Mouse (Mus musculus) hematopoietic stem cell, adult 5-6 weeks (primary cell): ENCODE measurements at regions not wholly inside any gene's neighbourhood (a gene's known extent, or its start where the extent isn't known, plus 50 kb on each side); places are given as distances from the start of the nearest gene placed in this dataset.

Experiments
- ATAC-seq, 2 experiments: fragments of 125-278 bp in 1 of 2; replicated peaks in 1 of 2; 2 replicates each; pipeline ENCODE4 v1.8.0; 2016 to 2017; ENCODE audit warnings: inconsistent platforms in 2 of 2, mild to moderate bottlenecking in 2 of 2, moderate number of reproducible peaks in 2 of 2, low read depth in 1 of 2, moderate TSS enrichment in 1 of 2; ENCODE audit not compliant: low FRiP score in 2 of 2, poor library complexity in 2 of 2, severe bottlenecking in 2 of 2, insufficient read depth in 1 of 2, low TSS enrichment in 1 of 2

DNA sequence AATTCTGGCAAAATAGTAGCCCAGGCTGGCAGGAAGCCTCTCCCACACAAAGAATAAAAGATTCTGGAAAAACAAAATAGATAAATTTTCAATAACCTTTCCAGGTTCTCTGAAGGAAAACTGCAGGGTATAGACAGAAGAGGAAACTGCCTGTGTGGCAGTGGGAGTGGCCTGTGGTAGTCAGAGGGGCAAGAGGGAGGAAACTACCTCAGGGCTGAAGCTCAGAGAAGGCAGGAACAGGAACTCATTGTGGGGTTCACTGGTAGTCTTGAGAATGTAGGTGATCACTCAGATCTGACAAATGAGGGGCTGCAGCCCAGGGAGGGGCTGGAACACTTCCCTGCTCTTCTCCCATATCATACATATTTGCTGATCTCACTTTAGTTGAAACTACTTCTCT is 118.0 kb upstream of the Ufm1 start:
- peak; percentile 78 to 87 for ATAC-seq

DNA sequence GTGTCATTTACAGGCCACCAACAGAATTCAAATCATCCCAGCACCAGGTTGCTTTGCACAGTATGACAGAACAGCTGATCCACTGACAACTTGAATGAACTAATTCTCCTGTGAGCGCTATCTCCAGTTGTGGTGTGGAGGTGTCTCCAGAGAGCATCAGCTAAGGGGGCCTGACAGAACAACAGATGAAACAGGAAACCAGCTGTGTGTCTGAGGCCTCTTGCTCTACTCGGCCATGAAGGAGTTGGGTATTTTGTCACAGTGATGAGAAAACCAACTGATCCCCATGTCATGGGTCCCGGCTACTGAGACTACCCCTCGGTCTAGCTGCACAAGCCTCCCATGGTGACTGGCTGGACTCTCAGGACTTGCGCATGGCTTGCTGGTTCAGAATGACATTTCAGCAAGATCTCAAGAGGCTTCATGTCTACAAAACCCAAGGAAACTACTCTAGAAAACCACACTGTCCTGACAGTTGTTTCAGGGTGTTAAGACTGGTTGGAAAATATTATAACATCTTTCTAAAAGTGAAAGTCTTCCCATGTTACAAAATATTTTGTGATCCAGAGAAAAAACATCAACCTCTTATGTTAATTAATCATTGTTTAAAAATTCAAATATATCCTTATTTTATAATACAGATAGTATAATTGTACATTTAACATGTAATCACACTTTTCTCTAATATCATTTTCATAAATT is 113.9 kb upstream of the Ufm1 start:
- ATAC-seq, result no peak

DNA sequence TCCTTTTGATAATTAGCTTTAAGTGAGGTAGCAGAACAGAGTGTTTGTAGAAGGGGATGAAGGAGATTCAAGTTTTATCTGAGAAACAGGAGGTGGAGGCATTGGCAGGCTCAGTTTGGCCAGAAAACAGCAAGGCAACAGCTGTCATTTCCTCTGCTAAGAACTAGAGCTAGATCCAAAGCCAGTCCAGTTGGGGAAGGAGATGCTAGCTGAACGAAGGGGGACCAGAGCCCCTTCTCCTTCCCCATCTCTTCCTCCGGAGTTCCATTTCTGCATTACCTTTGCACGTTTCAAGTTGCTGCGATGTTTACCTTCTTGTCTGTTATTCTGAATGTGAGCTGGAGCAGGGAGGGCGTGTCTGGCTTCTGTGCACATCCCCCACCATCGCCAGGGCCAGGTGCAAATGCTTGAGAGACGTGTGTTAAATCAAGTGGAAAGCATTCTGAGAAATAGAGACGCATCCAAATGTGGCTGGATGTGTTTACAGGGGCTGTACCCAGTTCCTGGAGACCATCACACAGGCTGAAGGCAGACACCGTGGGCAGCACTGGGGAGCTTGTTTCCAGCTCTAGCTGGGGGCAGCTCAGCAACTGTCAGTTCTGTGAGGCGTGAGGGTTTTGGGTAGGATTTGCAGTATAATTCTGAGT is 111.4 kb upstream of the Ufm1 start:
- no peak for ATAC-seq

DNA sequence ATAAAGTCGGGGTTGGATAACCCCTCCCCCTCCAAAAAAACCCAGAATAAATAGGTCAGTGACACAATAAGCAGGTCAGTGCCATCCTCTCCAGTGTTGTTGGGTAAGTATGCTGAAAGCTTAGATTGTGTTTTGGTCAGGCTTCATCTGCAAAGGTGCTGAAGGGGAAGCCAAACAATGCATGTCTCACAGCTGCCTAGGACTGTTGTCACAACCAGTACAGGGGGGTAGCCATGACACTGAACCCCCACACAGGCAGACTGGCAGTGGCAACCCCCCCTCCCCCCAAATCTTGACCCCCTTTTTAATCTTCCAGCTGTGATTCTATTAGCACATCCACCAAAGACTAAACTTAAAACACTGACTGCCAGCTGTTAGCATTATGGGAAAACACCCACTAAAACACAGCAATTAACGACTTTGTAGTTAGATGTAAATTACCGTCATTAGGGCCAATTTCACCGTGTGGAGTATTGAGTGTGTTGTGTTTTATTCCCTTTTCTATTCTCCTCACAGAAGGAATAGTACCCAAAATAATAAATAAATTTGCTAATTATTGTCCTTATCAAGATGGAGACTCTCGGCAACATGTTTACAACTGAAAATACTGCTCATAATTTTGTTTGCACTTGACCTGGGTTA is 105.5 kb upstream of the Ufm1 start:
- ATAC-seq, result no peak

DNA sequence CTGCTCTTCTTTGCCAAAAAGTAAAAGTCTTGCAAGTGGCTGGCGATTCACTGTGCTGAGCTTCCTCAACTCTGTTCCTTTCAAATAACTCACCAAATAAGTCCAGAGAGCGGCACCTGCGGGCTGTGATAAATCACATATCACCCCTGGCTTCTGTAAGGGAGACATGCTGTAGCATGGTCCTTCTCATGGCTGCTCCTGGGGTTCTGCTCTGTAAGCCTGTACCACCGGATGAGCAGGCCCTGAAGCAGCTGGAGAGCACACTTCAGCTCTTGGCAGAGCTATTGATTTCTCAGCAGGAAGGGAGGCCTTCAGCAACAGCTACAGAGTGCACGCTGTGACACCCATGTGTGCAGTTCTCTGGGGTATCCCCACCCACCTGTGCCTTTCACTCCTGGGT is 101.5 kb upstream of the Ufm1 start:
- no peak for ATAC-seq

DNA sequence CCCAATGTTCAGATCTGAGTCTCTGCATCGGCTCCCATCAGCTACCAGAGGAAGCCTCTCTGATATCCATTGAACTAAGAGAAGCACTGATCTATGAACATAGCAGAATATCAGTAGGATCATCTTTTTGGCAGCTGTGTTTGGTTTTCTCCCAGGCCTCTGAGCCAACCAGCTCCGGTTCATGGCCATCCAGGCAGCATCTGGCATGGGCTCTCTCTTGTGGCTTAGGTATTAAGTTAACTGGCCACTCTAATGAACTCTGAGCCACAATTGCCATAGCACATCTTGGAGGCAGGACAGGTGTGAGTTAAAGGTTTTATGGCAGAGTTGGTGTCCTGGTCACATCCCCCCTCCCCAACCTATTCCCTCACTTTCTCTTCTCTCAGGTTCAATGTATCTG is 90.2 kb upstream of the Ufm1 start:
- no peak for ATAC-seq

DNA sequence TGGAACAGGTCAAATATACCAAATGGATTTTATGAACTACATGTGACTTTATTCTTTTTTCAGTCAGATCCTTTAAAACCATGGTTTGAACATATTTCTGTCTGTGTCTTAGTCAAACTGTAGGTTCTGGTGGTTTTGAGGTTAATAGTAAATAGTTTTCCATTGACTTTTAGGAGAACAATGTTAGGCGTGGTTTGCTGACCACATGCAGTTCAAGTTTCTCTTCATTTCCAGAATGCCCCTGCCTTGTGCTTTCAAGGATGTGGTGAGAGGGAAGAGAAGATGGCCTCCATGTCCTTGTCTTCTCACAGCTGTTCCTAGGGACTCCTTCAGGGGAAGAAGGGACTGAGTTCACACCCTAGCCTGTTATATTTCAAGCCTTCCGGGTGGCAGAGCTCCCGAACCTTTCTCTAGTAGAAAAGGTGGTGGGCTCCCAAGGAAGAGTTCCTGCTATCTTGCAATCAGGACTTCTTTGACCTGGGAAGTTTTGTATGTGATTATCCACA is 76.1 kb upstream of the Ufm1 start:
- ATAC-seq, result no peak

DNA sequence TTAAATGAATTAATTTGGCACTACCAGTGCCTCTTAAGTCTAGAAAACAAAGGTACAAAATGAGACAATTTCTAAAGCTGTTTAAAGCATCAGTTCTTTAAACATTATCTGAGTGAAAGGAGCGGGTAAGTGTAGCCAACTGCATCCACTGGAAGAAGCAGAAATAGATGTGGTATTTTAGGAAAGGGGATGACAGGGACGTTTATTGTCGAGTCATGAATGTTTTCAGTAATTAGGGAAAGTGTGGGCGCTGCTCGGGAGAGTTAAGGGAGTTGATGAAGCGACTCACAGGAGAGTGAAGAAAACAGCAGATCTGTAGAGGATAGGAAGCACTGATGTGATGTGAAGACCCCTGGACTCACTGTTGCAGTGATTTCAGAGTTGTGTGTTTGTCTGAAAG is 68.1 kb upstream of the Ufm1 start:
- ATAC-seq, result no peak

DNA sequence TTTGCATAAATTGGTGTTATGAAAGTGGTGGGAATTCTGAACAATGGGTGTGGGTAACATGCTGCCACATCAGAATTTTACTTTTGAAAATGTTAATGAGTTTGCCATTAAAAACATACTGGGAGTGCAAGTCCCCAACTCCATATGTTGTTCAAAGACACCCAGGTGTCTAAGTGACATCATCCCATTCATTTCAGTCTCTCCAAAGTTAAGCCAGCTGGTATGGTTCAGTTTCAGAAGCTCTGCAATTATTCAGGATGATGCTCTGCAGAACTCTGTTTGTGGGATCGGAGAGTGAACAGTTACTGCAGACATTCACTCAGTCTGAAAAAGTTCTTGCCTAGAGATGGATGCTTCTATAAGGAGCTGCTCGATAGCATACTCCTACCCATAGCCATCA is 56.3 kb upstream of the Ufm1 start:
- ATAC-seq, result no peak

DNA sequence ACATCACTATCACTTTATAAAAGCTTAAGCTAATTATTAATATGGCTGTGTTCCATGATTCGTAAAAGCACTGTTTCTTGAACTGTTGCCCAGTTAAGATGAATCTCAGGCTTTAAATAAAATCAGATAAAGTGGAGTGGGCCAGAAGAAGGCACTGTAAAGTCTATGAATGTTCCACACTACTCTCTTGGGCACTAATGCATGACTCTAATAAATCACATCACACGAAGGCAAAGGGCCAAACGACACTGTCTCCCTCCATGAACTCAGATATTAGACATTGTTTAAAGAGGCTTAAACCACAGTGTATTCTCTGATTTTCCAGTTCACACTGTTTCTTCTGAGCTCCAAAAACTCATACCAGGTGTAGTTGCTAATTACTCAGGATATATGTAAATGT is 55.9 kb upstream of the Ufm1 start:
- ATAC-seq, result no peak

DNA sequence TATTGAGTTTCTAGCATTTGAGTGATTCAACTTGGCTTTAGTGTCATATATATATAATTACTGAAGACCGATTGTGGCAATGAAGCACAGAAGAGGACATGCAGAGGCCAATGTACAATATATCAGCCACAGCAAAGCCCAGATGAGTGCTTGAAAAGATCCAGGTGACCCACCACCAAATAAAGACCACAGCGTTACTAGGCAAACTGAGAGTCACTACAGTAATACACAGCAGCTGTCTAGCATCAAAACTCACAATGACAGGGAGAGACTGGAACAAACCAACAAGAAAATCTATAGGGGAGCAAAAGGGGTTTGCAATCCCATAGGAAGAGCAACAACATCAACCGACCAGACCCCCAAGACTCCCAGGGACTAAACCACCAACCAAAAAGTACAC is 54.3 kb upstream of the Ufm1 start:
- no peak for ATAC-seq

DNA sequence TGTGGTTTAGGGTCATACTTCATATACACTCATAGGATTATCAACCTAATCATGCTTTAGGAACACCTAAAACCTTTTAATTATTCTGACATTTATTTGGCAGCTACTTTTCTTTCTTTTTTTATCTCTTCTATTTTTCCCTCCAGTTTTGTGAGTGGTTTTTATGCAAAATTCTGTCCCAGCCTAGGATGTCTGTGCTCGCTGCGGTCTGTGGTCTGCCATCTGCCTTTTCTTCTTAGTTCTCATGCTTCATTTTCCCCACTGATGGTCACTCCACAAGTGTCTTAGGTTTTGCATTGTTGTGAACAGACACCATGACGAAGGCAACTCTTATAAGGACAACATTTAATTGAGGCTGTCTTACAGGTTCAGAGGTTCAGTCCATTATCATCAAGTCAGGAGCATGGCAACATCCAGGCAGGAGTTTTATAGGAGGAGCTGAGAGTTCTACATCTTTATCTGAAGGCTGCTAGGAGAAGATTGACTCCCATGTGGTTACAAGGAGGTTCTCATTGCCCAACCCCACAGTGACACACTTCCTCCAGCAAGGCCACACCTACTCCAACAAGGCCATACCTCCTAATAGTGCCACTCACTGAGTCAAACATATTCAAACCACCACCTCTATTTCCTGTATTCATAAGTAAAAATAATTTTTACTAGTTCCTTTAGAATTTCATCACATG is 50.5 kb upstream of the Ufm1 start:
- no peak for ATAC-seq
